Mouse (Mus musculus) frontal cortex, adult (tissue): Measurements from ENCODE around the gene Fgfr2.
A peak's percentile ranks its signal among the peaks of the same experiment; 100 is the strongest.

Source experiments
- ATAC-seq: cut with Nextera tagmentation; 2 replicates; pipeline ENCODE4 v1.9.2; 2017; ENCODE audit warnings: mild to moderate bottlenecking, moderate library complexity, mixed read lengths; ENCODE audit not compliant: low TSS enrichment

Fgfr2 gene

DNA sequence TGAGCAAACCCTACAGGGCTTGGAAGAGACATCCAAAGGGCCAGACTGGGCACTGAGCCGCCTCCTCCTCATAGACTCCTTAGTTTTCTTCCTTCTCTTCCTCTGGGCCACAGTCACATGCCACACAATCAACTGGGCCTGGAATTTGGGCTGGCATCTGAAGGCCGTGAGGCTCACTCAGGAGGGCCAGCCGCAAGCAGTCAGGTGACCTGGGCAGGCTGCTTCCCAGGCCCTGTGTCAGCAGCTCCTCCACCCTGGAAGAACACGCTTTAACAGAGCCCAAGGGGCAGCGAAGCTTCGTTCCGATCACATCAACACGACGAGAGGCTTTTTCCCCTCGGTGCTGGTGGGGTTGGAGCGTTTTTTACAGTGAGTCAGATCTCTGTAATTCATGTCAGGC is 320.5 kb downstream of the Fgfr2 start:
- ATAC-seq, result no peak

DNA sequence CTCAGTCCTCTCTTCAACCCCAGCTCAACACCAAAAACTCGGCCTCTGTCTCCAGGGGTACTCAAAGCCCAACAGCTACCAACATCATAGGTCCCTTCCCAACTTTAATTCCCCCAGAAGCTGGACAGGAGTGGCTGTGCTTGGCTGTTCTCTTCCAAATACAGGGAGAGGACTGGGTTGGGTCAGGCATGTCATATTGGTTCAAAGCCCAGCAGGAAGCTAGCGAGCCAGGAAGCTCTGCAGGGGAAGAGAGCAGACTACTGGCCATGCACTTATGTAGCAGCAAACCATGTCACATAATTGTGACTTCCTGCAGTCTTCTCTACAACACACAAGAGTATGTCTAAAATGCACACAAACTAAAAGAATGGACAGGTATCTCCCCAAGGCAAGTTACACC is 321.1 kb downstream of the Fgfr2 start:
- ATAC-seq, result no peak

DNA sequence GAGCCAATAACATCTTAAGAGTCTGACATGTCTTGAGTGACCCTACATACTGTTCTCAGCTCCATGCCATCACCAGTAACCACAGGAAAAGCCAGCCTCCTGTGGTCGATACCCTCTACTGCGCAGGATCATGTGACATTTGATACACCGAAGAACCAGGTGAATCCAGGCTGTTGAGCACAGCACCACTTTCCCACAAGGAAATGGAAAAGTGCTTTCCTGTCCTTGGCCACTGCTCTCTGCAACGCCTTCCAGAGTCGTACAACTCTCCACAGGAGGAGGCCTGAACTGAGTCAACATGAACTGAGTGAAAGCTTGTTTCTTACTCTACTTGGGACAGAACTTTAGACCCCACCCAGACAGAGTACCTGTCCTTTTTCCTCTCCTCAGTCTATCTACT is 321.6 kb downstream of the Fgfr2 start:
- no peak for ATAC-seq

DNA sequence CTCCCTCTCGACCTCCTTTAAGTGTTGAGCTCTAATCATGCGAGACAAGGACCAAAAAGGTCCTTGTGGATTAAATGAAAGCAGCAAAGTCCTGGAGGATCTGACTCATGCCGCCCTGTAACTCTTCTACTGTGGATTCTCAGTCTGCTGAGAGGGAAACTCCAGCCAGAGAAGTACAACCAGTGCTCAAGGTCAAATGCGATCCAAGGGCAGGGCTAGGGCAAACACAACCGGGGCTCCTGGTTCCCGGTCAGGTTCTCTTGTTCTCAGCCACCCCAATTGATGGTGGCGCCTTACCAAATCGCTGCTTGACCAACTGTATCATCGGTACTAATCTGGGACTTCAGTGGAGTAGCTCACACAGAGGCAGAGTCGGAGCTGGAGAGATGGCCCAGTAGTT is 322.3 kb downstream of the Fgfr2 start:
- ATAC-seq, result no peak

DNA sequence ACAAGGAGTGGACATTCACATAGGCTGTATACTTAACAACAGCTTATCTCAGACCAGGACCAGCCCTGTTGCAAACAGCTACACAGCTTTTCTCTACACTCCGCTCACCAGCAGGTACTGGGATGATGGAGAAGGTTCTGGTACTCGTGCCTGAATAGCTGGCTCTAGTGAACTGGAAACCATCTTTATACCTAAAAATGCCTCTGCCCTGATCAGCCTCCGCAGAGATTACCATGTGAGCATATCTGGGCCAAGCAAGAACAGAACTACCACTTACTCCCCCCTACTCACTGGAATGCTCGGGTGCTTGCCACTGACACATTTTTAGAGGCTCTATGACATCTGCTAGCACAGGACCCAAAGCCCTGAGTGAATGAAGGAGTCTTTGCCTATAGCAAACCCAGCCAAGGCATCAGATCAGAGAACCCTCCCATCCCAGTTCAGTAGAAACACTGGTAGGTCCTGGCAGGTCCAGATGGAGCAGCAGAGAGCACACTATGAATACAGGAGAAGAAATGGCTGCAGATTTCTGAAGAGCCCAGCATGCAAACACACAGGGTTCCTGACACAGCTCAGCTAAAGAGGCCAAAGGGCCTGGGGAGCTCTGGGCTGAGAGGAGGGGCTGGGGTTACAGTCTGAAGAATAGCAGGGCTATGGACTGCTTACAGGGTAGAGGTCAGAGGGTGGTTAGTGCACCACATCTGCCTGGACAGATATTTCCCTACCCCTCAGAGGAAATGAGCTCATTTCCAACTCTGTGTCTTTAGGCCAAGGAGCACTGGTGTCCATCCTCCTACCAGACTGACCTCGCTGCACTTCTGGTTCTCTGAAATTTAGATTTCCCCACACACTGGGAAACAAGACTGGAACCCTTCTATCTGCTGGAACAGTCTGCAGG is 323.8 kb downstream of the Fgfr2 start:
- peak; percentile 58 for ATAC-seq

DNA sequence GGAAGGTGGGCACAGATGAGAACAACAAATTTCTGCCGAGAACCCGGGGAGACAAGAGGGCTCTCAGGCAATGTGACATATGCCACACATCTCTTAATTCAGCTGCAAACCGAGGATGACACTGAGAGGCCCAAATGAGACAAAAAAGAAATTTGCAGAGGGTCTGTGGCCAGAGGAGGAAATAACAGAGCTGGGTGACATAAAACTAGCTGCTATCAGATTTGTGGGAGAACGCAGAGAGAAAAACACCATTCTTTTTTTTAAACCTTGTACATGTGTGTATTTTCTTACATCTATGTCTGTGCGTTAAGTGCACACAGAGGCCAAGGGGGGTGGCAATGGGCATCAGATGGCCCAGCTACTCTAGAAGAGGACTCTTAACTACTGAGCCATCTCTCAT is 328.0 kb downstream of the Fgfr2 start:
- ATAC-seq, result no peak

DNA sequence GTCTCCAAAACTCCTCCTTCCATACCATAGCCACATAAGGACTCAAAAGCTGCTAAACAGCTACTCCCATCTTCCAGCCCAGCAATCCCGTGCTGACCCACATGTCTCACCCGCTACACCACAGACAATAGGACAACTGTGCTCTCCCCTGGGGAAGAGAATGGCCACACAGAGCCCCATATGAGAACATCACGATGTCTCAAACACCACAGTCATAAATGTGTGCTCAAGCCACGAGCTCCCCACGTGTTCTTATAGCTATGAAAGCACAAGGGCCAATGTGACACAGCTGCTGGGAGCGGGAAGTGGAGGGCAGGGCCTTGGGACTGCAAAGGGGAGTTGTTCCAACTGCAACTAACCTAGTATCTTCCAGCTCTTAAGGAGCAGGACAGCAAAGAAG is 329.7 kb downstream of the Fgfr2 start:
- peak; percentile 6; the same call in 1 of the 2 replicates for ATAC-seq

DNA sequence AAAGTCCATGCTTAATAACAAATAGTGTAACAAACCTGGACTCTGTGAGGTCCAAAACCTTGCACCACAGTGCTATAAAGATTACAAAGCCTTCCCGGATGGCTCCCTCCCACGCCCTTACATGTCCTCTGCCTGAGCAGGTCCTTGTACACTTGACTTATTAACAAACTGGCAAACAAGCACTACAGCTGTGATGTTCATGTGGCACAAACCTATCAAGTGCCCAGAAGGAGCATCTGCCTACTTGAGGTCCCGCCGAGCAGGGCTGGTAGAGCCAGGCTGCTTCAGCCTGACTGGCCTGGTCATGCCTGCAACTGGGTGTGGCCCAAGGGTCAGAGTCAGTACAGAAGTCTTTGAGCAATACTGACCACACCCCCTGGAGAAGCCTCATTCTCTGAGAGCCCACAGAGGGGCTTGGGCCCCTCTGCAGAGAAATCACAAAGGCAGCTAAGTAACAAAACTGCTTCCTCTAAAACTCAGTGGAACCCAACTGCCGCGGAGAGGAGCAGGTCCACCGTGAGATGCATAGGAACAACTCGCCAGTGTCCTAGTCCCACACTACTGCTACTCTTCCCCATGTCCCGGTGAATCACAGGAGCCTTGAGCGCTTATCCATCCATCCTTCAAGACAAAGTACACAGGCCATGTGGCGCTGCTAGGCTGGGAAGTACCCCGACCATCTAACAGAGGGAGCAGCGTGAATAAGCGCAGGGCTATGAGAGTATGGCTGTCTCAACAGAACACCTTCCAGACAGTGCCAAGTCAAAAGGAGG is 332.5 kb downstream of the Fgfr2 start:
- ATAC-seq, result no peak

DNA sequence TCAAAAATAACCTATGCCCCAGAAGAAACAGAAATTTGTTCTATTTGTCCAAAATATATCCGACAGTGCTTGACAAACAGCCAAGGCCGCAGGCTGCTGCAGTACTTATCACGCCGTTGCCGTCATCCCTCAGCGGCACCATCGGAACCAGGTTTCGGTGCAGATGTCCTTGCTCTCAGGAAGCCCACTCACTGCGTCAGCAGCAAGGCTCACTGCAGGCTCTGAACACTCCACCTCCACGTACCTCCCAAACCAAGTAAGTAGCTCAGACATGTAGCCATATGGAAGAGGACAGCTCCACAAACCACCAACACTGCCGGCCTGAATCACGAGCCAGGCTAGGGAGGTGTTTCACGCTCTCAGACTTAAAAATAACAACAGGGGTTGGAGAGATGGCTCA is 334.3 kb downstream of the Fgfr2 start:
- ATAC-seq, result peak; percentile 75

DNA sequence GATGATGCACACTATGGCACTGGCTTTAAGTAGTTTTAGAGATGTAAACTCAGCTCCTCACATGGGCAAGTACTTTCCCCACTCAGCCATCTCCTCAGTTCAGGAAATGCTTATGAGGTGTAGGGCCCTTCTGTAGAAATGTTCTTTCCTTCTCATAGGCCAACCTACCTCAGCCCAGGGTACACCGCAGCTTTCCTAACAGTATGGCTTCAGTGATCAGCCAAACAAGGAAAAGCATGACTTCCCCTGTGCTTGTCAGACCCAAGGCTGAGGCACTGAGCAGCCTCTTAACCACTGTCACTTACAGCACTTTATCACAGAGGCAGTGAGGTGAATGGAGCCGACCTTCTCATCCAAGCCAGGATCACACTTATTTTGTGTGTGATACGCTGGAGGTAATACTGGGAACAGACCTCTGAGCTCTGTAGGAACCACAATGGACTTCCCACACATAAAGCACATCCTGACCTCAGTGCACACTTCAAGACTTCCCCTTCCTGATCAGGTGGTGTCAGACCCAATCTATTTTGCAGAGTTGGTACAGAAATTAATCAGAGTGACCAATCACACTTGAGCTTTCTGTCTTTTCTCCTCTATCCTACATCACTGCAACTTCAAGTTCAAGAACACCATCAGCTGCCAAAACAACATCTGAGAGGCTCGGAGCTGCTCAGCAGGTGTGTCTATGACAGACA is 335.5 kb downstream of the Fgfr2 start:
- no peak for ATAC-seq

DNA sequence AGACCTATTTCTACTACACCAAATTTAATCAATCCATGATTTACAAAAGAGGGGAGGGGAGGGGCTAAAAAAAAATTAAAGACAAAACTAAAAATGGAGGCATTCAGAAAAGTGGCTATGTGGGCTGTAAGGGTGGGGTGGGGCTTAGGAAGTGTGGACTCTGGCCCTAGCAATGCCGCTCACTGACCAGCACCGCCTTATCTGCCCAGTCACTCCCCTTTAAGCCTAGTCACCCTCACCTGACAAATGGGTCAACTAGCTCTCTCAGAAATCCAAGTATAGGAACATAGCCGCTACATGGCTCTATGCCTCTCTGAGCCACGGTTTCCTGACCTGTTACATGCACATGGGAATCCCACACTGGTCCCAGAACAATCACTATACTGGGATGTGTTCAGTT is 336.1 kb downstream of the Fgfr2 start:
- no peak for ATAC-seq

DNA sequence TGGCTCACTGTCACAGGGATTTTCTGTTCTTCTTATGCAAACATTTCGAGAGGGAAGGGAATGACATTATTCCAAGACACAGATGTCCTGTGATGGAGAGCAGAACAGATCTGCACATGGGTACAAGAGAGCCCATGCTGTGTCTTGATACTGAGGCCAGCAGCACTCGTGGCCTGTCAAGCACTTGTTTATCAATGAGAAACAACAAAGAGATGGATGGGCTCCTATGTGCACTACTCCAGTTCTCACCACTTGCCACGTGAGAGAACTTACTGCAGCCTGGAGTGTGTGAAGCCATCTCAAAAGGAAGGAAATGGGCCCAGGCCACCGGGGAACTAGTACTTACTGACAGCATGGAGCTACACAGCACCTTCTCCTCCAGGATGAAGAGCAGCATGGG is 336.6 kb downstream of the Fgfr2 start:
- no peak for ATAC-seq

DNA sequence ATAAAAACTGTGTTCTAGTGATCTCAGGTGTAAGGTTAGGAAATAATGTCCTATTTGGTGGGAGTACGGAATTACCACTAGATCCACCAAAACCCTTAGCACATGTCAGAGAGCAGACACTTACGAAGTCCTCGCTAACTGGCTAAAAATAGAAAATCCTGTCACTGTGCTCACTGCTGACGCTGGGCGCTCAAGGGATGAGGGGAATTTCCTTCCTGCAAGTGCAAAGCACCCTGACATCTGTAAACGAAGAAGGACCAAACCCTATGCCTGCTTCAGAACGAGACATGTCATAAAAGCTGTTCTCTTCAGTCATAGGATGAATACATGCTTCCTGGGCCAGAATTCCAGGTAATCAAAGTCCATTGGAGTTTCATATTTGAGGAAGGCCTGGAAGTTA is 337.1 kb downstream of the Fgfr2 start:
- ATAC-seq, result no peak

DNA sequence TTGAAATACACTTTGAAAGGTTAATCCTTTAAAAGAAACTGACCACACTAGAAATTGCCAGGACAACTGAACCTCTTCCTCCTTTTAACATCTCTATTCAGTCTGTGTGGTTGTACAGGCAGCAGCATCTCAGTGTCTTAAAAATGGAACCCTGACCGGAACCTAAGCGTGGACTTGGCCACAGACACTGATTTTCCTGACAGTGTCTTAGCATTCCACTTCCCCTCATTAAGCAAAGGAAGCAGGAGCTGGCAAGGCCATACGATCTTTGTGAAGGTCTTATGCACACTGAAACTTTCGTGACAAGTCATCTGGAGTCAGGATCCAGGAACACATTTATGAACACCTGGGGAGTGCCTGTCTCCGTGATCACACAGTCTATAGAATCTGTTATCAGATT is 339.0 kb downstream of the Fgfr2 start:
- no peak for ATAC-seq

DNA sequence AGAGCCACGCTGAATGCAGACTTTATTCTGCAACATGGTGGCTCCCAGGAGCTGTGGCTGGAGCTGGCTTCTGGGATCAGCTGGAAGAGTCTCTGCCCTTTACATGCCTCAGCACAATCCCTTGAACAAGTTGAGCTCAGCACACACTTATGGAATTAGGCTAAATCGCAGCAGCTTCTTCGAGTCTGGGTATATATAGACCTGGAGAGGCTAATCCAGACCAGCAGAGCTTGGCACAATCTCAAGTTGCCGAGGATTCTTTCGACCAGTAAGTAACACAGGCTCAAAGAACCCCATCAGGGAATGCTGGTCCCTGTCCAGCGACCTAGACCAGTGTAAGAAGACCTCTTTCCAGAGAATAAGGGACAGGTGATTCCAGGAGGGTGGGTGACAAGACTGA is 341.3 kb downstream of the Fgfr2 start:
- ATAC-seq, result no peak

DNA sequence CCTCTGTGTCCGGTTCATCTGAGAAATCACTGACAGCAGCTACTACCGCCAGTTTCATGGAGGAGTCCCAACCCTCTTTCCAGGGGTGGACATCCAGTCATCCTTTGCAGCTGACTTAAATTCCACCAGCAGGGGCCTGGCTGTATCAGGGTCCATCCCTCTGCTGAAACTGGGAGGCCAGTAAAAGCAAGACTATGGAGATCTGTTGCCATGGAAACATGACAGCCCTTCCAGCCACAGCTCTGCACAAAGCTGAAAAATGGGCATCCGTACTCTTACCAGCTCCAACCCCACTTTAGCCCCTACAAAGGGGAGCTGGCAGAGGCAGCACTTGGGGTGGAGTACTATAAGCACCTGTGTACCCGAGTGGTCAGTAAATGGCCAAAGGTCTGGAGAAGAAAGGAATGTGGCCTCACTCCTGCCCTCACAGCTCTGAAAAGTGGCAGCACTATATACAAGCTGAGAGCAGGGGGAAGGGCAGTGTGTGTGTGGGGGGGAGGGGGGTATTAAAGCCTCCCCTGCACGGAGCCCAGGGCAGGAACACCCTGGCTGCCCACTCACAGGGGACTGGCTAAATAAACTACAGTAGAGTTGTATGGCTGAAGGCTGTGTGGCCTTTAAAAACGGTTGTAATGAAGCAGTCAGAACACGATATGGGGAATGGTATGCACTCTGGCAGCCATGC is 341.9 kb downstream of the Fgfr2 start:
- 0 out of 2 replicates have a peak, but pooled peaks have one; percentile 15 for ATAC-seq

DNA sequence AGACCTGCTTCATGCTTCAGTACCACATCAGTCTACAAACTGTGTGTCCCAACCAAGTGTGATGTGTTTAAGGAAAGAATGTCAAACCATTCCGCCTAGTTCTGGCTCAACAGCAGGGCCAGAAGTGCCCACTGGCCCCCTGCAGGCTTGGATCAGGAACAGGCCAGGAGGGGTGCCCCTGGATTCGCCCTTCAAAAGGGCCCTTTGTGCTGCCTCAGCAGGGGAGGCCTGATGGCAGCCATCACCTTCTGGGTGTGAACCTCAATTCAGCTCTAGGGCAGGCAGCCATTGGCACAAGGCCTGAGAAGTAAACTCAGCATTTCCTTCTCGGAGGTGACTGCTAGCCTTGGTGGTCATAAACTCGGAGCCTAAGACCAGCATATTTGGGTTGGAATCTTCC is 342.5 kb downstream of the Fgfr2 start:
- no peak for ATAC-seq

DNA sequence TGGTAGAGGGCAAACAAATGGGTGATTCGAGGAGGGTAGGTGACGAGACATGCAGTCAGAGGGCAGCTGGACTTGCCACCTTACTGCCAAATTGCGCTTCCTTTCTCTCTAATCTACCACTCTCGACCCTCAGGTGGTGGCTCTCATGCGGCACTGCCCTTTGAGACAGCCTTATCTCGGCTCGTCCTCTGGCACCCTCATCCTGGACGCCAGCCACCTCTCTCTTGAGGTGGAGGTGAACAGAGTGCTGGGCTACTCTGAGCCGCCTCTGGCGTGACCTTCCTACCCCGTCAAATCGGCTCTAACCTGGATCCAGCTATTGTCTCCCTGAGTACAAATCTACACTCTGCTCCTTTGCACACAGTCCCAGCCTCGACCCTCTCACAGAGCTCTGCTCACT is 344.5 kb downstream of the Fgfr2 start:
- ATAC-seq, result no peak

DNA sequence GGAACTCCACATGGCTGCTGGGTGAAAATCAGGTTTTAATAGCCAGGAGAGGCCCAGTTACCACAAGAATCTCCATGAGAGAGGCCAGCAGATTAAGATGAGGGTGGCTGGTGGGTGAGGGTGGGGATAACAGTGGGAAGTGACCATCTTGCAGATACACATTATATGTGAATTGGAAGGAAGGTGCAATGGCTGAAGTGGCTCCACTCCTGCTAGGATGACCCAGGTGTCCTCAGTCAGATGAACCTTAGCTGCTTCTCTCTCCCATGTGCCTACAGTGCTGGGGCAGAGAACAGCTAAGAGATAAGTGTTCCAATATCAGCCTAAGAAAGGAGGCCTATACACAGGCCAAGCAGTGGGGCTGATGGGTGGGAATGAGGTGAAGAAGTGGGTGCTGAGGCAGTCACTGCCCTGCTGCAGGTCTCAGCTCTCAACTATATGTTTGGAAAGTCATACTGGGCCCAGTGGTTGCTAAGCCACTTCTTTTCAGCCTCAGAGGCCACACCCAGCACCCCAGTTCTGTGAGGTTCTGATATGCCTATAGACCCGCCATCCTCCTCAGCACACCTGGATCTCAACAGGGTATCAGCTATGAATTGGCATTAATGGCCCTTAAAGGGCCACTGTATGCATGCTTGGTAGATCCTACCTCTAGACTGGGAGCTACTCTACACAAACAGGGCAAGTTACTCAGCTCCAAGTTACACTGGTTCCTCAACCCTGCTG is 345.3 kb downstream of the Fgfr2 start:
- no peak for ATAC-seq

DNA sequence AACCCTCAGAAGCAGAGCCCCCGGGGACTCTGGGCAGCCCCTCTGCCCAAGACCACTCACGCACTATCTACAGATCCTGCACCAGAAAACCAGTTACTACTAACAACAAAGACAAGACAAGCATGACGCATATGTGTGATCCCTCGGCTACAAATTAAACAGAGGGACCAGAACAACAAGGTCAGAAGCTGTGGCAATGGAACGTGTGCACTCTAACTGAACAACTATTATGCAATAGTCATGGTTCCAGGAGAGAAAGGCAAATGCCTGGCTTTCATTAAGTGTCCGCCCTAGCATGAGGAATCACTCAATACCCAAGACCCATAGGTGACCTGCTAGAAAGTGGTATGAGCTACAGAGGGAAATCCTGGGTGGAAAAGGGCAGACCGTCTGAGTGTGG is 346.0 kb downstream of the Fgfr2 start:
- ATAC-seq, result no peak
